In genomic region chr11:31871911-31872310, GRCm38 (mm10) we compare ENCODE assay signal across 7 mouse cellular contexts. TPM values are rescaled to one million over a fixed set of nuclear protein-coding genes. Genes with fewer than 3 reads are reported as not detected.
A peak's percentile ranks its signal among the peaks of the same experiment; 100 is the strongest.
DNase-seq lines count a peak whose midpoint lies in the region; ATAC-seq and TF ChIP-seq lines count a peak whose summit lies in the region.

Gene Cpeb4 (plus strand): TSS chr11:31872211.

- TF ChIP-seq EP300 in liver, postnatal 0 days (IDR thresholded peaks at IDR 0.05; ENCODE audit: low read depth), result no peak

- no peaks in the 10 kb centered on the region for H3K36me3 ChIP-seq in thymus, adult 2 months (ENCODE audit: control insufficient read depth, insufficient read depth, low read length)
- no peaks in the 10 kb centered on the region for H3K36me3 ChIP-seq in forebrain, embryonic 14.5 days (ENCODE audit: control insufficient read depth, insufficient read depth, low read length)
- H3K36me3 ChIP-seq in hindbrain, embryonic 13.5 days, result no peaks in the 10 kb centered on the region
- peaks cover 19% of the 10 kb centered on the region for H3K36me3 ChIP-seq in liver, postnatal 0 days (replicated peaks; ENCODE audit: insufficient read depth, low read length)

- peak within 1 kb of the TSS; percentile 71 for H3K4me2 ChIP-seq in forebrain, embryonic 14.5 days (ENCODE audit: low read length)
- peak within 1 kb of the TSS; percentile 91 for H3K4me2 ChIP-seq in hindbrain, embryonic 13.5 days
- peak within 1 kb of the TSS; percentile 78 for H3K4me2 ChIP-seq in liver, postnatal 0 days (ENCODE audit: low read depth, low read length)

- WGBS in thymus, adult 2 months, result 95% methylated on average over 4 of the region's 4 CpGs
- WGBS in forebrain, embryonic 14.5 days, result 88% methylated on average over 4 of the region's 4 CpGs
- 78% methylated on average over 4 of the region's 4 CpGs for WGBS in hindbrain, embryonic 13.5 days
- 63% methylated on average over 4 of the region's 4 CpGs for WGBS in liver, postnatal 0 days (ENCODE audit: insufficient replicate concordance)

- no peaks in the 10 kb centered on the region for H3K9me3 ChIP-seq in forebrain, embryonic 14.5 days (replicated peaks; ENCODE audit: control insufficient read depth, low read length)
- H3K9me3 ChIP-seq in hindbrain, embryonic 13.5 days, result no peaks in the 10 kb centered on the region
- H3K9me3 ChIP-seq in liver, postnatal 0 days (ENCODE audit: low read length), result no peaks in the 10 kb centered on the region

- peaks cover 14% of the 10 kb centered on the region for H3K4me1 ChIP-seq in thymus, adult 2 months (replicated peaks; ENCODE audit: control insufficient read depth, insufficient read depth, low read length)
- H3K4me1 ChIP-seq in forebrain, embryonic 14.5 days (ENCODE audit: control insufficient read depth, insufficient read depth, low read length), result peaks cover 21% of the 10 kb centered on the region
- H3K4me1 ChIP-seq in hindbrain, embryonic 13.5 days (replicated peaks), result peaks cover 29% of the 10 kb centered on the region
- peaks cover 22% of the 10 kb centered on the region; the same call in 1 of the 2 replicates for H3K4me1 ChIP-seq in liver, postnatal 0 days (ENCODE audit: insufficient read depth)

- H3K27ac ChIP-seq in thymus, adult 2 months (ENCODE audit: control insufficient read depth, insufficient read depth, low read length), result no peak within 1 kb of the TSS
- H3K27ac ChIP-seq in forebrain, embryonic 14.5 days (ENCODE audit: low read depth, low read length), result peak within 1 kb of the TSS; percentile 94
- H3K27ac ChIP-seq in hindbrain, embryonic 13.5 days, result peak within 1 kb of the TSS; percentile 89
- peak within 1 kb of the TSS; percentile 97 for H3K27ac ChIP-seq in liver, postnatal 0 days (ENCODE audit: low read depth)

- peak within 1 kb of the TSS; percentile 76 for H3K4me3 ChIP-seq in thymus, adult 2 months (ENCODE audit: control insufficient read depth, insufficient read depth, low read length)
- H3K4me3 ChIP-seq in forebrain, embryonic 14.5 days (ENCODE audit: low read depth, low read length), result peak within 1 kb of the TSS; percentile 79
- peak within 1 kb of the TSS; percentile 90 for H3K4me3 ChIP-seq in hindbrain, embryonic 13.5 days
- peak within 1 kb of the TSS; percentile 99 for H3K4me3 ChIP-seq in liver, postnatal 0 days (ENCODE audit: low read depth, low read length)

- no peak for TF ChIP-seq POLR2A in thymus, adult 2 months (IDR thresholded peaks at IDR 0.05; ENCODE audit: control insufficient read depth, extremely low read depth, insufficient read depth, low read length, poor library complexity)

- H3K9ac ChIP-seq in forebrain, embryonic 14.5 days (ENCODE audit: low read length), result peak within 1 kb of the TSS; percentile 93
- peak within 1 kb of the TSS; percentile 96 for H3K9ac ChIP-seq in hindbrain, embryonic 13.5 days
- H3K9ac ChIP-seq in liver, postnatal 0 days (replicated peaks), result peak within 1 kb of the TSS; percentile 98

- no peaks in the 10 kb centered on the region for H3K27me3 ChIP-seq in thymus, adult 2 months (ENCODE audit: control insufficient read depth, insufficient read depth, low read length)
- no peaks in the 10 kb centered on the region for H3K27me3 ChIP-seq in forebrain, embryonic 14.5 days (replicated peaks; ENCODE audit: control insufficient read depth, insufficient read depth, low read length)
- 0 out of 2 replicates have a peak, but pooled peaks cover 3% of the 10 kb centered on the region for H3K27me3 ChIP-seq in hindbrain, embryonic 13.5 days
- no peaks in the 10 kb centered on the region for H3K27me3 ChIP-seq in liver, postnatal 0 days (ENCODE audit: insufficient read depth, low read length)

- DNase-seq in thymus, adult 2 months, result no peak
- no peak for DNase-seq in thymus, postnatal 25 days
- DNase-seq in forebrain, embryonic 14.5 days (ENCODE audit: low spot score), result no peak
- no peak for DNase-seq in liver, postnatal 0 days
- DNase-seq in urinary bladder, postnatal 14 days (ENCODE audit: low spot score), result no peak
- no peak for DNase-seq in spleen, postnatal 36 days (ENCODE audit: low spot score in 2 of 2)

- no peak for TF ChIP-seq CTCF in thymus, adult 2 months (IDR thresholded peaks at IDR 0.05; ENCODE audit: borderline replicate concordance, control insufficient read depth, extremely low read depth, insufficient read depth, low read length, poor library complexity)
- no peak for TF ChIP-seq CTCF in liver, postnatal 0 days (IDR thresholded peaks at IDR 0.05; ENCODE audit: low read depth)

- ATAC-seq in forebrain, embryonic 14.5 days, result no peak
- ATAC-seq in hindbrain, embryonic 13.5 days (ENCODE audit: low FRiP score), result no peak
- no peak for ATAC-seq in liver, postnatal 0 days

RNA-seq across cellular contexts. Expression of gene Cpeb4, which starts in this region (rescaled TPM):
- 12.0 and 13.0 TPM in 2 replicates for polyA plus RNA-seq in thymus, adult 2 months (2012; rRNA removed)
- 18.5 and 23.9 TPM in 2 replicates for polyA plus RNA-seq in forebrain, embryonic 14.5 days (2014; fragmentation: Nextera tagmentation; extraction: Ambion mirVana)
- 16.0 and 16.1 TPM in 2 replicates for polyA plus RNA-seq in hindbrain, embryonic 13.5 days (2015; fragmentation: Nextera tagmentation; extraction: Ambion mirVana)
- polyA plus RNA-seq in liver, postnatal 0 days (2015; fragmentation: Nextera tagmentation; extraction: Ambion mirVana), result 7.0 and 10.0 TPM in 2 replicates
